Mouse (Mus musculus) telencephalon, adult 2 months (tissue): Measurements from ENCODE around the gene Clec18a.
"Not testable (repeated sequence)": the region's sequence is repeated elsewhere in the genome, so short reads cannot be mapped to it uniquely, and the experiment has no call there.

Experiments
- DNase-seq: peaks from one replicate; pipeline ENCODE4 v3.0.0-alpha.2; 2011; ENCODE audit warnings: low read depth, low spot score

Gene Clec18a

DNA sequence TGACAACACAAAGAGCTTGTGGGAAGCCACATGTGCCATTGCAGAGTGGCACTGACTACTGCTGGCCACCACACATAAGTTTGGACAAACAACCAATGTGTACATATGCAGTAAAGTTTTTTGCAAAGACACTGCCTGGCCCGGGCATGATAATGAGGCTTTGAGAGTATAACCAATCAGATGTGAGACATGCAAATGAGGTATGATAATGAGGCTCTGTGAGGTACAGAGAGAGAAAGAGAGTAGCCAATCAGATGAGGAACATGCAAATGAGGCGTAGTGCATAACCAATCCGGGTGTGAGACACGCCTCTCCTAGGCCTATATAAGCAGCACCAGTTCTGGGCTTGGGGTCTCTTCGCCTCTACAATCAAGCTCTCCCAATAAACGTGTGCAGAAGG is at the start of gene Clec18a:
Clec18a (minus strand) TSS at position 101 of the 400 bp plus-strand sequence.
- not testable (repeated sequence) for DNase-seq

DNA sequence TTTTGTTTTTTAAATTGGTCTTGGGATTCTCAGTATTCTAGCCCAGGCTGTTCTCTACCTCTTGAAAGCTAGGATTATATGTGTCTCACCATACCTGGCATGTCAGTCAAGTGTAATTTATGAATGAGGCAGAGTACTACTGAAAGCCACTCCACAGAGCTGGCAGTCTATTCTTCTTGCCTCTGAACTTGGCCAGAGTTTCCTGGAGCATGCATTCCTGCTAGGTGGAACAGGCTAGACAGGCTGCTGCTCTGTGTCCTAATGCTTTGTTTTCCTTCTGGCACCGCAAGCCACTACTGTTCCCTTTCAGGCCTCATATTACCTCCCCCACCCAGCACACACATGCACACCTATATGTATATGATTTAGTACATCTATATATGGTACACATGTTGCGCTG is 38.5 kb upstream of the Clec18a start:
- DNase-seq = no peak

DNA sequence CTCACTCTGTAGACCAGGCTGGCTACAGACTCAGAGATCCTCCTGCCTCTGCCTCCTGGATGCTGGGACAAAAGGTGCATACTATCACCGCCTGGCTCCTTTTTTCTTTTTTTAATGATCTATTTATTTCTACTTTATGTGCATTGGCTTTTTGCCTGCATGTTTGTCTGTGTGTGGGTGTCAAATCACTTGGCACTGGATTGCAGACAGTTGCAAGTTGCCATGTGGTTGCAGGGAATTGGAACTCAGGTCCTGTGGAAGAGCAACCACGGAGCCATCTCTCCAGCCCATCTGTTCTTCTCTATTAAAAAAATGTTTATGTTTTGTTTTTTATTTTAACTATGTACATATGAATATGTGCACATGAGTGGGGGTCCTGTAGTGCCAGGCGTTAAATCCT is 27.3 kb upstream of the Clec18a start:
- no peak for DNase-seq

GRCm38 (mm10) chr8:111114891-111115290 is 22.7 kb upstream of the Clec18a start:
- DNase-seq = no peak

DNA sequence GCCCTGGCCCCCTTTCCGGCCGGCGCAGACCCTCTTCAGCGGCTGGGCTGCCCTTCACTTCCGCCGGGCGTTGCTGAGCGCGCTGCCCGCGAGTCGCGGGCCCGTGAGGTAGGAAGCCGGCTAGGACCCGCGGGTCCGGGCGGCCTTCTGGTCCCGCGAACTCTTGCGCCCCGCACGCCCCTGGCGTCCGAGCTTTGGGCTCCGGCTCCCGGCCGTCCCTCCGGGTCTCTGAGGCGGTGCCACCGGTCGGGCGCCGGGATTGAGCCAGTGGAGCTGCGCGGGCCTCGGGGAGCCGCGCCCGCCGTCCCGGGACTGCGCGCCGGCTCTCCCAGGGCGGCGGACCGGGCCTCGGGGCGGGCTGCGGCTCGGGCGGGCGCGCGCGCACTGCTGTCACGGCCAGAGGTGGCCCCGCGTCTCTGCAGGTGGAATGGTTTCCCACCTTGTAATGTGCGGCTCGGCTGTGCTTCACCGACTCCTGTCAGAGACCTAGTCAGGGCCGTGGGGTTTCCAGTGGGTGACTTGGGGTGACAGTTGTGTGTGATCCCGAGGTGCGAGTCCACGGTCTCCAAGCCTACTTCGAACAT is 2.6 kb upstream of the Clec18a start:
- DNase-seq = not testable (repeated sequence)

DNA sequence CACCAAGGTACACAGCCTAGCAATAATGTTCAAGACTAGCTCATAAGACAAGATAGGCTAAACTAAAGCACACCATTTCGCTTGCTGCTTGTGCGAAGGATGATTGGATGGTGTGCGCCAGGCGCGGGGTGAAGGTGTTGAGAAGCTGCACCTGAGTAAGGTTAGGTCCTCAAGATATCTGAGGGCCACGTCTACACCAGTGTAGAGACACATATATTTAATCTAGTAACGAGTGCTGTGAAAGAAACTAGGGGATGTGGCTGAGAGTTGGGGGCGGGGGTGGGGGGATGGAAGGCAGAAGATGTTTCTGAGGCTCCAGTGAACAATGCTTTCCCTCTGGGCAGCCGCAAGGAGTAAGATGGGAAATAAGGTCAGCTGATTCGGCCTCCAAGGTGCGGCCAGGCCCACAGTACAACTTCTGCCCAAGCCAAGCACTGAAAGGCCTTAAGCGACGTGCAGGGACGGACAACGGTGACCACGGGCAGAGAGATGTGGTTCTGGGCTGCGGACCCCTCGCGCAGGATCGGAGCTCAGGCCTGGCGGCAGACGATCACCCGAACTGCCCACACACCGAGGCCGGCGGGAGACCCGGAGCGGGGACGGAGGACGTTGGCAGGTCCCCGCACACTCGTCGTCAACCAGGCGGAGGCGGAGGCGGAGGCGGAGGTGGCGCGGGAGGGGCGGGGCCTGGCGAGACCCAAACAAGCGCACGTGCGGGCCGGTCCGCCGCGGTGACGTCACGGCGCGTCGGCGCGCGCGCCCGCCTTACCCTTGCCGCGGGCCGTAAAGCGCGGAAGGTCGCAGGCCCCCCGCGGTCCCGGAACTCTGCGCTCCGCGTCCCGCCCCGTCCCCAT is 1.9 kb upstream of the Clec18a start, which contains the start of gene Pdpr:
Pdpr (plus strand) TSS at position 766 of the 854 bp plus-strand sequence.
- DNase-seq = peak; percentile 48

- peak; percentile 23 for DNase-seq
Observed at GRCm38 (mm10) chr8:111091706-111092105, 520 bp downstream of the Clec18a start.

- peak; percentile 58 for DNase-seq
Observed at GRCm38 (mm10) chr8:111090126-111090525, 2.1 kb downstream of the Clec18a start.

DNA sequence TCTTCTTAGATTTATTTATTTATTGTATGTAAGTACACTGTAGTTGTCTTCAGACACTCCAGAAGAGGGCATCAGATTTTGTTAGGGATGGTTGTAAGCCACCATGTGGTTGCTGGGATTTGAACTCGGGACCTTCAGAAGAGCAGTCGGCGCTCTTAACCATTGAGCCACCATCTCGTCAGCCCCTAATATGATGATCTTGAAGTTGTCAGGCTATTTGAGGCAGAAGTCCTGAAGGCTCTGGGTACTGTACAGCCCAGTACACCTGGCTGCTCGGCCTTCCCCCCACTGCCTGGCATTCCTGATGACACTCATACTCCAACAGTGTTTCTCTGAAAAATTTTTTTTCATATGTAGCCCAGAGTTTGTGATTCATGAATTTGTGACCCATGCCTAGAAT is 8.3 kb downstream of the Clec18a start:
- DNase-seq = not testable (repeated sequence)

GRCm38 (mm10) chr8:111081580-111082258 is 10.5 kb downstream of the Clec18a start:
- no peak for DNase-seq

GRCm38 (mm10) chr8:111079861-111080271 is 12.4 kb downstream of the Clec18a start:
- DNase-seq = no peak

GRCm38 (mm10) chr8:111079461-111079860 is 12.8 kb downstream of the Clec18a start:
- DNase-seq = no peak

DNA sequence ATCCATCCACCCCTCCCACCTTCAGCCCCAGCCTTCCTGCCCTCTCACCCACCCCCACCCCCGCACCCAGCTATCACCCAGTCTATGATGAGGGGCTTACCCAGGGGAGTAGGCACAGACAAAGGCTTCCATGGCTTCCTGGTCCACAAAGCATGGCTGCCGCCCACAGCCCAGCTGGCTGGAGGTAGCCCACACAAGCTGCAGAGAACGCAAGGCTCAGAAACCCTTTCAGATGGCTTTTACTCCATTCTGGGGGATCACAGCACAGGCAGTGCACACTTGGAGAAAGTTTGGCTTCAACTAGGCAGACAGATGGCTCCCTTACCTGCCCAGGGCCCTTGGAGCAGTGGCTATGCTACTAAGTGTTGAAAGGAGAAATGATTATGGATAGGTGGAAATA is 16.3 kb downstream of the Clec18a start:
- DNase-seq = no peak

- DNase-seq = not testable (repeated sequence)
Observed at GRCm38 (mm10) chr8:111068660-111069059, 23.6 kb downstream of the Clec18a start.

DNA sequence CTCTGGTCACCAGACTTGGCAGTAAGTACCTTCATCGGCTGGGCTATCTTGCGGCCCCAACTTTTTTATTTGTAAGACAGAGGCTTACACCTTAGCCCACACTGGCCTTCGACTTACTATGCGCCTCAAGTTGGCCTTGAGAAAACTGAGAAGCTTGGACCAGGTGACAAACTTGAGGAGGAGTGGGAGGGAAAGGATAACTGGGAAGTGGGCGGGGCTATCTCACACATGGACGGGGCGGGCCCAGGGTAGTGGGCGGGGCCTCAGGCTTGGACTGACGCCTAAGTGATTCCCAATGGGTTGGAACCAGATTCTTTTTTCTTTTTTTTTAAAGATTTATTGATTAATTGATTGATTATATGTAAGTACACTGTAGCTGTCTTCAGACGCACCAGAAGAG is 24.8 kb downstream of the Clec18a start:
- DNase-seq = no peak

DNA sequence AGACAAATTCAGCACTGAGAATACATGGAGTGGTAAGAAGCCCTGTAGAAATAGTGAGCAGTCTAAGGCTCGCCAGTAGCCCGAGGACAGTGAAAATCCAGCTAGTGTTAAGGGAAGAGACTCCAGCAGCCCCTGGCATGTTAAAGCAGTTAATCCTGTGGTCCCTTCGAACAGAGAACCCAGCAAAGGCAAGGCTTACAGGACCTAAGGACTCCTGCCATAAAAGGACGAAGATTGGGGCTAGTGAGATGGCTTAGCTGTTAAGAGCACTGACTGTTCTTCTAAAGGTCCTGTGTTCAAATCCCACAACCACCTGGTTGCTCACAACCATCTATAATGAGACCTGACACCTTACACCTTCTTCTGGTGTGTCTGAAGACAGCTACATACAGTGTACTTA is 25.9 kb downstream of the Clec18a start:
- no peak for DNase-seq

GRCm38 (mm10) chr8:111062893-111063292 is 29.3 kb downstream of the Clec18a start:
- DNase-seq = no peak

DNA sequence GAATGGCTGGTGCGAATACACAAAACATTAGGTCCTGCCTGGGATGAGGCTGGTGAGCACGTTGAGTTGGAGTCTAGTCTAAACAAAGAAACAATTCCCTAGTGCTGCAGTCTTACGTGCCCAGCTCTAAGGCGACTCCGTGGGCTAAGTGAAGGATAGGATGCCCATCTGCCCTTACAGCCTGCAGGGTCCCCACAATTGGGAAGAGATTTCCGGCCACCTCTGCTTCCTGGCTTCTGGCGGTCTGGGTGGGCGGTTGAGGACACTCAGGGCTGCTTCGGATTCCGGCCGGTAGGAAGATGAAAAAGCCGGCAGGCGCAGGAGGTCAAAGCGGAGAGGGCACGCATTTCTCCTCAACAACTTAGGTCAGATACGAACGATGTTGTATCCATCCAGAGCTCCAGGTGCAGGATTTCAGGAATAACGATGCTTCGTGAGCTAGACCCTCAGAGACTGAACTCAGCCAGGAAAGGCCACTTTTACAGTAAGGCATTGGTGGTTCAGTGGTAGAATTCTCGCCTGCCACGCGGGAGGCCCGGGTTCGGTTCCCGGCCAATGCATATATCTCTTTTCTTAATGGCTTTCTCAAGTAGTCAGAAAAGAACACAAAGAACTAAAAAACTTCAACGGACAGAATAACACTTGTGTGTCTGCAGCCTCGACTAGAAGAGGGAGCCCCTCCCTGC is 30.0 kb downstream of the Clec18a start:
- DNase-seq = peak; percentile 78

- DNase-seq = no peak
Observed at GRCm38 (mm10) chr8:111061688-111062071, 30.5 kb downstream of the Clec18a start.

DNA sequence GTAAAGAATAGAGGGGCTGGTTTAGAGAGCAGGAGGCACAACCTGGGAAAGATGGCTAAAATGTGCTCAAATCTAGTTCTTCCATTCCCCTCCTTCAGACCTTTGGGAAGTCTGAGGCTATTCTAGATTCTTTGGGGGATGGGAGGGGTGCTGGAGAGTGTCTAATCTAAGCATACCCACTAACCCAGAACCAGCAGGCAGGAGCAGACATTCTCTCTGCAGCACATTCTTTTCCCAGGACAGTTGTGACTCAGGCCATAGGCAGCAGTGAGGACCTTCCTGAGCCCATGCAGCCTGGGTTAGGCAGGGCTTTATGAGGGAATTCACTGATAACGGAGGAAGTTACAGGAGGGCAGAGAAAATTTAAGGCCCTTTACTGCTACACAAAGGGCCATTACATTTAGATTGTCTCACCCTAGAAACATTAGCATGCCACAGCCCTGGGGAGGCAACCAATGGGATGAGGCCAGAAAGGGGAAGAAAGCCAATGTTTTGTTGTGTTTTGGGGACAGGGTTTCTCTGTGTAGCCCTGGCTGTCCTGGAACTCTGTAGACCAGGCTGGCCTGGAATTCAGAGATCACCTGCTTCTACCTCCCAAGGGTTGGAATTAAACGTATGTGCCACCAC is 33.2 kb downstream of the Clec18a start:
- no peak for DNase-seq

DNA sequence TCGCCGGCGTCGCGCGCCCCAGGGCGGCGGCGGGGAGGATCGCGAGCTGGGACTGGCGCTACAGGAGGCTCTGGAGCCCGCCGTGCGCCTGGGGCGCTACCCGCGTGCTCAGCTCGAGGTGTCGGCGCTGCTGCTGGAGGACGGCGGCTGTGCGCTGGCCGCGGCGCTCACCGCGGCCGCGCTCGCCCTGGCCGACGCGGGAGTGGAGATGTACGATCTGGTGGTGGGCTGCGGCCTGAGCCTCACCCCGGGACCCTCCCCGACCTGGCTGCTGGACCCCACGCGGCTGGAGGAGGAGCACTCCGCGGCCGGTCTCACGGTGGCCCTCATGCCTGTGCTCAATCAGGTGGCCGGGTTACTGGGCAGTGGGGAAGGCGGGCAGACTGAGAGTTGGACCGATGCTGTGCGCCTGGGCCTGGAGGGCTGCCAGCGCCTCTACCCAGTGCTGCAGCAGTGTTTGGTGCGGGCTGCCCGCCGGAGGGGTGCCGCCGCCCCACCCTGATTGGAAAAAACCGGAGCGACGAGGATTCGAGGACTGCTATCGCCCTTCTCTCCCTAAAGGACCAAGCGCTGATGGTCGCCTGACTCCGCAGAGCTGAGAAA is 35.4 kb downstream of the Clec18a start:
- DNase-seq = no peak
